Mouse (Mus musculus): ENCODE data around the gene Hbp1.

DNA sequence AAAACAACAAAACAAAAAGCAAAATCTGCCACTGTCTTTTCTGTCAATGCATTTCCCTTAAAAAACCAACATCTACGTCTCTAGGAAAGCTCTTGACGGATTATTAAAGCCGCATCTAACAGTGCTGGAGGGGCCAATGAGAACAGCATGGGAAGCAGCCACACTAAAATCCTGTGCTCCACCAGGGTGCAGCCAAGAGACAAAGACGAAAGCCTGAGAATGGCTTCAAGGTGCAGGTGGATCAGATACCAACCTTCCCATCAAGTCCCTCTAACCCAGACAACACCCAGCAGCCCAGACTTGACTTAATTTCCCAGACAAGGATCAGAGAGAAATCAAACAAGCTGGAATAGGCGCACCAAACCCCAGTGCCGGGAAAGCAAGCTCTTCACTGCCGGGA is 26.2 kb upstream of the Hbp1 start:
- TF ChIP-seq TAL1 (IDR thresholded peaks at IDR 0.05; ENCODE audit: low read length) (no peak), GATA1 (IDR thresholded peaks at IDR 0.05; ENCODE audit: low read length) (no peak)

All from erythroblast, embryonic 14.5 days (primary cell).